Mouse (Mus musculus) cerebellum, postnatal 14 days (tissue): ENCODE data around the gene Ccnb1ip1.

ENCODE experiments used
- DNase-seq, 2 experiments: peaks; one replicate each; pipeline ENCODE4 v3.0.0; 2021; ENCODE audit warnings: mixed read lengths in 2 of 2

The Ccnb1ip1 gene

DNA sequence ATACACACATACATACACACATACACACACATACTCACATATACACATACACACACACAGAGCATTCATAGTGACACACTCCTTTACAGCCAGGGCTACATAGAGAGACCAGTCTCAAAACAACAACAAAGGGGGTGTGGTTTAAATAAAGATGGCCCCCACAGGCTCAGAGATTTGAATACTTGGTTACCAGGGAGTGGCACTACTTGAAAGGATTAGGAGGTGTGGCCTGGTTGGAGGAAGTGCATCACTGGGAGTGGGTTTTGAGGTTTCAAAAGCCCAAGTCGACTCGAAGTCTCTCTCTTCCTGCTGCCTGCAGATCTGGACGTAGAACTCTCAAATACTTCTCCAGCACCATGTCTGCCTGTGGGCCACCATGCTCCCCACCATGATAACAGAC is 25.4 kb downstream of the Ccnb1ip1 start:
- no peak for DNase-seq

DNA sequence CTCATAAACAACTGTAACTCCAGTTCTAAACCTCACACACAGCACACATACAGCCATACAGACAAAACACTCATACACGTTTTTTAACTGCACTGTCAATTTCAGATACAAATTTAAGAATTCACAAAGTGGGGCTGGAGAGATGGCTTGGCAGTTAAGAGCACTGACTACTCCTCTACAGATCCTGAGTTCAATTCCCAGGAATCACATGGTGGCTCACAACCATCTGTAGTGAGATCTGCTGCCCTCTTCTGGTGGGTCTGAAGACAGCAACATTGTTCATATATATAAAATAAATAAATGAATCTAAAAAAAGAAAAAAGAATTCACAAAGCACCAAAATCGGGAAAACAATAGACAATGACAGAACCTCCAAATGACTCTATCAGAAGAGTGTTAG is 36.2 kb downstream of the Ccnb1ip1 start:
- peak in 1 of 2 experiments; percentile 21 for DNase-seq

DNA sequence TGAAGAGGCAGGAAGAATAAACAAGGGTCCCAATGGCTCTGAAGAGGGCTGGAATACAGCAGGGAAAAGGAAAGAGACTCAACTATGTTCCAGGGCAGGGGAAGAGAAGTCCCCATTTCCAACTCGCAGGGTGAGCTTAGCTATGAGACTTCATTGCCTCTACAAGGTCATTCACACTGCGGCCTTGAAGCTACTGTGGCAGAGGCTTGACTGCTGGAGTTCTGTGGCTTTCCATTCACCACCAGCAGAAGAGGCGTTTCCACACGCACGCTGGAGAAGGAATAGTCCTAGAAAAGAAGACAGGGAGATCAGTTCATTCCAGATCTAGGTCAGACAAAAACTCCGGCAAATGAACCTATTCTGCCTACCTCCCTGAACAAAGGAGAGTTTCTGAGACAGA is 41.8 kb downstream of the Ccnb1ip1 start:
- no peak for DNase-seq

DNA sequence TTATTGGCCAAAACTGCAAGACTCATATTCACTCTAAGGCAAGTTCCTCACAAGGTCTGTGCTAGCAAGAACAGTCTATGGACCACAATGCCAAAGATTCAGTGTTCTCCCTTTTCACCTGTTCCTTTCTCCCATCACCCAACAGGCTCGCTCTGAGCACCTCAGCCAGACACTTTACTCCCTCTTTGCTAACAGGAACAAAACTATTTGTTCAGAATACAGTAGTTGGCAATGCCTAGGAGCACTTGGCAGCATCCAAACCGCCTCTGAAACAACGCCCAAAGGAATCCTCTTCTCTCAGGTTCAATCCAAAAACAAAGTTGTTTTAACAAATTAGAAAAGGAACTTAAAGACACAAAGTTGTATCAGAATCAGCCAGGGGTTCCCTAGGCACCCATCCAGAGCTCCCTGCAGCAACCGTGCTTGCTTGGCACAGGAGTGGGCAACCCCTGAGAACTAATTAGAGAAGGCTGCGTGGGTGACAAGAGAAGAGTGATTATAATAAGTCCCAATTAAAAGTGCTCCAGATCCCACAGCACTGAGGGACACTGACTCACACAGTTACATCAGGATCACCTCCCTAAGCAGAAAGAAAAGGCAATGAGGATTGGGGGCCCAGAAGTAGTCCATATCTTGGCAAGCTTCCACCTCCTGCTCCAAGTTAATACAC is 49.0 kb downstream of the Ccnb1ip1 start:
- DNase-seq = no peak

DNA sequence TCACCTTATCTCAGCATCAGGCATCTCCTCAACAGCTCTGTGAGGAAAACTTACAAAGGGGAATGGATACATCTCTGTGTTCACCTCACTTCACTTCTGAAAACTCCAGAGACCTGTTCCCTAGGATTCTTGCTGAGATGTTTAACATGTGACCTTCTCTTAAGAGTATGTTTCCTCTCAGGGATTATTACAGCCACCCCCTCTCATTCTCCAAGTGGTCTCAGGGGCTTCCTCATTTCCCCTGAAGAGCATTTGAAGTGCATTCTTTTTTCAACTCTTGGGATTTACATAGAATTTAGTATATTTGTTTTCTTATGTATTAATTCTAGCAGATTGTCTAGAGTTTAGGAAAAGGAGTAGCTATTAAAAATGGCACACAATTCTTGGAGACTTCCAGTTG is 62.5 kb downstream of the Ccnb1ip1 start, which contains the start of gene Olfr749:
Gene Olfr749, minus strand, starts transcription at position 101 of the 400 bp plus-strand sequence.
- DNase-seq = no peak

DNA sequence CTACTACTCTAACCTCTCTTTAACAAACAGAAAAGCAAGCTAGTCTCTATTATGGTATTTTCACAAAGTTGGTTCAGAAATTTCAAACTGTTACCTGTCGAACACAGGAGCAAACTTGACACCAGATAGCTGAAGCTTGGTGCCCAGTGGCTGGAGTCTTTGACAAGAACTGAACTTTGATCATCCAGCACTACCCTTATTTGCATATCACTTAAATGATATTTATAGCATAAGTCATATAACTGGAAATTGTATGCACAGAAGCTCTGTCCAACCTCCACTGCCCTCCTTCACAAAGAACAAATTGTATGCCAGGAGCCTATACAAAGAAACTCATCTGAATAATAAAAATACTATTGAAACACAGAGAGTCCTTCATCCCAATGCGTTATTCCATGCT is 65.9 kb downstream of the Ccnb1ip1 start:
- no peak for DNase-seq

DNA sequence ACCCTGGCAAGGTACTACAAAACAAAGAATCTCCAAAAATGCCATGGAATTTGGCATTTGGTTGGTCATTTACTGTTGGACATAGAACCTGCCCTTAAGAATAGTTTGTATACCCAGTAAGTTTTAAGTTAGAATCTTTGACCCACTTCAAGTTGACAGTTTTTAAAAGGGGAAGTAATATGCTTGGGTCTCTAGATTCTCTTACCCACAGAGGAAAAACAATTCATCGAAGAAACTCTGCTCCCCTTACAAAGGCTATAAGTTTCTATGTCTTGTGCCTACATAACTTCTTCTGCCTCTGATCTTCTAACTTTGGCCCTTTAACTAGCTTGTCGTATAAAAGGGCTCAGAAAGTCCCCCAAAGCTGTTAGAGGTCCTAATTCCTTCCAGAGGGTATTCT is 67.2 kb downstream of the Ccnb1ip1 start:
- DNase-seq = no peak
